Mouse (Mus musculus) limb, embryonic 15.5 days (tissue): ENCODE data around the gene Cfap77. TPM values are rescaled to one million over a fixed set of nuclear protein-coding genes. Genes with fewer than 3 reads are reported as not detected.

Experiments used
- ATAC-seq: fragments of 200-750 bp; cut with Nextera tagmentation; 2 replicates; pipeline ENCODE4 v1.8.0; 2017; ENCODE audit warnings: low read depth, moderate TSS enrichment; ENCODE audit not compliant: insufficient number of reproducible peaks, low FRiP score, low TSS enrichment
- H3K27ac ChIP-seq: fragments of 300-500 bp; sonication (generic); 2 replicates; pipeline ENCODE4 v1.5.1; 2015; ENCODE audit warnings: moderate library complexity, mild to moderate bottlenecking, inconsistent platforms
- H3K27me3 ChIP-seq: fragments of 300-500 bp; sonication (generic); 2 replicates; pipeline ENCODE4 v1.6.1; 2015; ENCODE audit warnings: inconsistent platforms
- H3K36me3 ChIP-seq: fragments of 300-500 bp; sonication (generic); 2 replicates; pipeline ENCODE4 v1.6.1; 2015; ENCODE audit warnings: inconsistent platforms
- H3K4me1 ChIP-seq: fragments of 300-500 bp; sonication (generic); 2 replicates; pipeline ENCODE4 v1.6.1; 2015; ENCODE audit warnings: inconsistent platforms
- H3K4me2 ChIP-seq: fragments of 300-500 bp; sonication (generic); 2 replicates; pipeline ENCODE4 v1.6.1; 2015; ENCODE audit warnings: mild to moderate bottlenecking, inconsistent platforms
- H3K4me3 ChIP-seq: fragments of 300-500 bp; sonication (generic); 2 replicates; pipeline ENCODE4 v1.5.1; 2015; ENCODE audit warnings: mild to moderate bottlenecking, inconsistent platforms
- H3K9ac ChIP-seq: fragments of 300-500 bp; sonication (generic); 2 replicates; pipeline ENCODE4 v1.6.1; 2015; ENCODE audit warnings: inconsistent platforms
- H3K9me3 ChIP-seq: fragments of 300-500 bp; sonication (generic); 2 replicates; pipeline ENCODE4 v1.6.1; 2016; ENCODE audit warnings: inconsistent platforms
- WGBS: fragments of 180-500 bp; shearing (Covaris S2); methylation state at CpG from one replicate; pipeline ENCODE4 v1.1.7; 2015; 5-methylcytosine and 5-hydroxymethylcytosine counted together
- polyA plus RNA-seq: library from polyadenylated mRNA; unstranded; fragments of >200 nt; fragmentation: Nextera tagmentation; extraction: Ambion mirVana; gene quantifications from 2 replicates; pipeline ENCODE4 v1.2.1, GENCODE M21; 2015

Gene Cfap77
- polyA plus RNA-seq, 1 experiment from 2014 or later = 0.29 TPM

DNA sequence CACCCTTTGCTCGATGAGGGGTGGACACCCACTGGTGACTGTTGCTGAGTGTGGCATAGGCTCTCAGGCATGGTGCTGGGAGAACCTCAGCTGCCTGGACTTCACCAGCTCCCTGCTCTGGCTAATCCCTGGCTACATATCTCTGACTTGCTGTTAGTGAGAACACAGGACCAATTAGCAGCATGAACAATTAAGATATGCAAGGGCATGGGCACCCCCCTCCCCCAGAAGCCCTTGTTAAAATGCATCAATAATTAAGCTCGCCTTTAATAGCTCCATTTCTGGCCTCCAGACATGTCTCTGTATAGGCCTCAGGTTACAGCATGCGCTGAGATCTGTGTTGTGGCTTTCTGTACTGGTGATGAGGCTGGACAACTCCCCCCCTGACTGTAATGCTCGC, 76.4 kb downstream of the Cfap77 start:
- Histone ChIP-seq H3K4me2 (no peak overlapping the region), H3K27ac (no peak overlapping the region), H3K4me3 (no peak overlapping the region), H3K9me3 (no peaks in the 10 kb centered on the region), H3K36me3 (no peaks in the 10 kb centered on the region), H3K9ac (no peak overlapping the region), H3K27me3 (peaks cover 43% of the 10 kb centered on the region), H3K4me1 (peaks cover 14% of the 10 kb centered on the region)
- WGBS = 44% methylated on average over 4 of the region's 4 CpGs
- ATAC-seq = no peak

DNA sequence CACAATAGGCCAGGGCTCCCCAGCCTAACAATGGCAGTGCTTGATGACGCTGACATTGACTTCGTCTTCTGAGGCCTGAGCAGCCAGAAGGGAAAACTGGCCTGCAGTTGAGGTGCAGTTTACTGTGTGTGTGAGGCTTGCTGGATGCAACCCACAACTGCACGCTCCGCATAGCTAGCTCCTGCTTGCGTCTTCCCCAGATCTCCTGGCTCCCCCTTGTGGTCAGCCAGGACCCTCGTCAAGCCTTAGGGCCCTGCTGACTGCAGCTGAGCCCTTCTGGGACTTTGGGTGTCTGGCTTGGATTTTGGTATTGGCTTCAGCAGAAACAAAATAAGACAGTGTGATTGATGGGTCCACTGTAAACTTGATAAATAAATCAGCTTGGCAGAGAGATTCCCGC, 78.2 kb downstream of the Cfap77 start:
- H3K4me2 ChIP-seq = no peak overlapping the region
- no peak for ATAC-seq
- H3K4me1 ChIP-seq = peaks cover 14% of the 10 kb centered on the region
- no peaks in the 10 kb centered on the region for H3K36me3 ChIP-seq
- no peak overlapping the region for H3K27ac ChIP-seq
- no peak overlapping the region for H3K9ac ChIP-seq
- no peak overlapping the region for H3K4me3 ChIP-seq
- no peaks in the 10 kb centered on the region for H3K9me3 ChIP-seq
- H3K27me3 ChIP-seq = peaks cover 48% of the 10 kb centered on the region
- 12% methylated on average over 7 of the region's 7 CpGs for WGBS

DNA sequence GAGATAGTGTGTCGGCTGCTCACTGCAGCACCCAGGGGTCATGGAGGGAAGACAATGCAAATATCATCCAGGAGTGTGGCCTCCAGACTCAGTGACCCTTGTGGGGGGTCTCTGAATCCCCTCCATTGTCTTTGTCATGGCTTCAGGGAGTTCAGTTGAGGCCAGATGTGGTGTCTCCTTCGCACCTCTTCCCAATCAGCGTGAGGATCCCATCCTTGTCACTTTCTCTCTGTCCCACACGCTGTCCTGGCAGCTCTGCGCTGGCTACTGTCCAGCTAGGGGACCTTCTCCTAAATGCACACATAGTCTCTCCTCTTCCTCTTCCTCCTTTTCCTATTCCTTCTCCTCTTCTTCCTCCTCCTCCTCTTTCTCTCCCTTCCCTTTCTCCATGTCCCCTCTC, 79.3 kb downstream of the Cfap77 start:
- no peak overlapping the region for H3K9ac ChIP-seq
- 72% methylated on average over 5 of the region's 5 CpGs for WGBS
- no peaks in the 10 kb centered on the region for H3K36me3 ChIP-seq
- H3K4me1 ChIP-seq = peaks cover 14% of the 10 kb centered on the region
- H3K27ac ChIP-seq = no peak overlapping the region
- H3K4me3 ChIP-seq = no peak overlapping the region
- no peak overlapping the region for H3K4me2 ChIP-seq
- peaks cover 50% of the 10 kb centered on the region for H3K27me3 ChIP-seq
- ATAC-seq = no peak
- H3K9me3 ChIP-seq = no peaks in the 10 kb centered on the region

DNA sequence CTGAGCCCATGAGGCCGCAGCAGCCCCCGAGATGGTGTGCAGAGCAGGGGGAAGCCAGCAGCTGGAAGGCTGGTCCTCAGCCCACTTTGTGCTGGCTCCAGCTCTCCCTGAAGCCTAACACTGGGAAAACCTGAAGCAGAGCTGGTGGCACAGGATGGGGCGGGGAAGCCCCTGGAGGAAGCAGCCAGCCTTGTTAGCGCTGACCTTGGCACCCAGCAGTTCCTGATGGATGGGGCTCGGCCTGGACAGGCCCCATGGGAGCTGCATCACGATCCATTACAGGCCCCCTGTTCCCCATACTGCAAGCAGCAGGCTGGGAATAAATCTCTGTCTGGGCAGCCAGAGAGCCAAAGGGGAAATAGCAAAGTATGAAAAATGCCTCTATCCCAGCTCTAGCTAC, 80.3 kb downstream of the Cfap77 start:
- WGBS = 9% methylated on average over 6 of the region's 6 CpGs
- peaks cover 55% of the 10 kb centered on the region for H3K27me3 ChIP-seq
- H3K4me3 ChIP-seq = no peak overlapping the region
- no peak overlapping the region for H3K9ac ChIP-seq
- H3K36me3 ChIP-seq = no peaks in the 10 kb centered on the region
- no peak overlapping the region for H3K4me2 ChIP-seq
- H3K9me3 ChIP-seq = no peaks in the 10 kb centered on the region
- no peak overlapping the region for H3K27ac ChIP-seq
- H3K4me1 ChIP-seq = peaks cover 8% of the 10 kb centered on the region
- no peak for ATAC-seq

DNA sequence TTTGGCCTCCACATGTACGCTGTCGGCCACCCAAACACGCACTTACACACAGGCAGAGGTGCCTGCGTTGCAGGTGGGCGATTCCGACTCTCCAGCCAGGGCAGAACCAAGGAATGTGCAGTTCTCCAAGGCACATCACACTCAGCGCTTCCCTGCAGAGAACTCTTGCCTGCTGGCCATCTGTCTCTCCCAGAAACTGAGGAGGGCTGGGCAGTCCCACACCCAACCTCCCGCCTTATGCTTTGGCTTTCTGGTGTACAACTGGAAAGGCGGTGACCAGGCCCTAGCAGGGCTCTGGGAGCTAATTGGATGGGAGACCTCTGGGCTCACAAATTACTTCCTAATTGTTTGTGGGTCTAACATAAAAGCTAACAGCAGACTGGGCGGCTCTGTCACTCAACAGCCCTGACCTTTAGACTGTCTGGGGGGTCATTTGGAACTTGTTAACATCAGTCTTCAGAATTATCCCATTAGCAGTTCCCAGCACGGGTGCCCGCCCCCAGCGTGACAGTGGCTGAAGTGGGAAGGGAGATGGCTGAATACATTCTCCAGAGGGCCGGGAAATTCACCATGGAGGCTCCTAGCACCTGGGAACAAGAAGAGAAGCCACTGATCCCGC, 80.9 kb downstream of the Cfap77 start:
- 21% methylated on average over 15 of the region's 15 CpGs for WGBS
- peaks cover 55% of the 10 kb centered on the region for H3K27me3 ChIP-seq
- no peak overlapping the region for H3K4me3 ChIP-seq
- peaks cover 8% of the 10 kb centered on the region for H3K4me1 ChIP-seq
- H3K36me3 ChIP-seq = no peaks in the 10 kb centered on the region
- H3K9me3 ChIP-seq = no peaks in the 10 kb centered on the region
- no peak overlapping the region for H3K9ac ChIP-seq
- H3K27ac ChIP-seq = no peak overlapping the region
- H3K4me2 ChIP-seq = no peak overlapping the region
- ATAC-seq = no peak

DNA sequence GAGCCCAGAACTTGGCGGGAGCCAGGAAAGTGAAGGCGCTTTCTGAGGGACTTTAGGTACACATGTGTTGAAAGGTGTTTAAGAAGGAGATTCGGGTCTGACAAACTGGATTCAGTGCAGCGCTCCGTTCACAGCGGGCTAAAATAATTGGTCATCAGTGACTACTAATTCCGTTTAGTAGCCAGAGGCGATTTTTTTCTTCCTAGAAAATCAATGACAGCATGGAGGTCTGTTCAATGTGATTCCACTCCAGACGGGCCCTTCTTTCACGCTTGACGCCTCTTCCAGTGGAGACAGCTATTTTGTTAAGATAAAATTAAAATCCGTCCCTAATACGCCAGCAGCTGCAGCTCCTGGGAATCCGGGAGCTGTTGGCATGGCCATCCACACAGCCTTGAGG, 84.4 kb downstream of the Cfap77 start:
- H3K27me3 ChIP-seq = peaks cover 57% of the 10 kb centered on the region
- WGBS = 67% methylated on average over 14 of the region's 14 CpGs
- ATAC-seq = no peak
- H3K9ac ChIP-seq = no peak overlapping the region
- peaks cover 11% of the 10 kb centered on the region for H3K4me1 ChIP-seq
- H3K4me2 ChIP-seq = no peak overlapping the region
- no peak overlapping the region for H3K4me3 ChIP-seq
- no peaks in the 10 kb centered on the region for H3K36me3 ChIP-seq
- H3K27ac ChIP-seq = no peak overlapping the region
- no peaks in the 10 kb centered on the region for H3K9me3 ChIP-seq

DNA sequence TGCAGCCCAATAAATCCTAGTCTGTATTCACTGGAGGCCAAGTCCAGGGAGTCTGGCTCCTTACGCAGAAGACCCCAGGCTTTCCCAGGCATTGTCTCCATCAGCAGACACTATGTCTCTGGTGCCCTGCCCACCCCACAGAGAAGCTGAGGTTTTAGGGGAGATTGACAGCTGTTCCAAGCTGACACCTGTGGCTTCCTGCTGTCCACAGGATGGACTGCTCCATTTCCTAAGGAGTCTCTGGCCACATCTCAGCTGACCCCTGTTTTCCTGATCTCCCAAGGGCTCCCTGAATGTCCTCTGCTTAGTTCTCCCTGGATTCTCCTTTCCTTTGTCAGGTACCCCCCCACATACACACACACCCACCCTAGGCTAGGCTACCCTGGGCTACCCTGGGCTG, 86.6 kb downstream of the Cfap77 start:
- no peaks in the 10 kb centered on the region for H3K36me3 ChIP-seq
- H3K27me3 ChIP-seq = peaks cover 36% of the 10 kb centered on the region
- no peaks in the 10 kb centered on the region for H3K9me3 ChIP-seq
- 68% methylated on average over 1 of the region's 1 CpGs for WGBS
- H3K4me1 ChIP-seq = peaks cover 3% of the 10 kb centered on the region; the same call in 1 of the 2 replicates
- no peak overlapping the region for H3K4me2 ChIP-seq
- H3K27ac ChIP-seq = no peak overlapping the region
- ATAC-seq = no peak
- no peak overlapping the region for H3K4me3 ChIP-seq
- no peak overlapping the region for H3K9ac ChIP-seq

DNA sequence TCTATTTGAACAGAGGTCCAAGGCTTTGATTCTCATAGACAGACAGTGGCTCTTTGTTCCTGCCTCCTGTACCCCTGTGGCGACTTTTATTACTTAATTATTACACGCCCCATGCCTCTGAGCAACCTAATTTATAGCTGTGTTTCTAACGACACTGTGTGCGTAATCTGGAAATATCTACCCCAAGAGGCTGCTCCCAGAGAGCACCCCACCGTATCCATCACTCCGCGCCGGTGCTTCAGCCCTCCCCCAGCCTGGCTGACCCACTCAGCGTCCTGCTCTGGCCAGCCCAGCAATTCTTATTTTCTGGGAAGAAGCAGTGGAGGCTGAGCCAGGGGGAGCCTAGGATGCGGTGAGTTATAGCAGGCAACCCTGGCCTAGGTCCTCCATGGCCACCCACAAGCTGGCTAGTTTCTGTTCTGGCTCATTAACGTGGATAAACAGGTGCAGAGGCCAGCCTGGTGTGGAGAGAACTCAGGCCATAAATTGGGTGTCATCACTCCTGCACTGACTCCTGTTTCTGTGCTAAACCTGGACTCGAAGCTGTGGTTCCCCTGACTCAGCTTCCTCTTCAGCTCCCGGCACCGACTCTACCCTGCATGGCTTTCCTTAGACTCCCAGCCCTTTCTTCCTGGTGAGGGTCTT, 88.6 kb downstream of the Cfap77 start:
- H3K4me2 ChIP-seq = no peak overlapping the region
- no peaks in the 10 kb centered on the region for H3K36me3 ChIP-seq
- no peak for ATAC-seq
- peaks cover 3% of the 10 kb centered on the region; the same call in 1 of the 2 replicates for H3K4me1 ChIP-seq
- H3K9me3 ChIP-seq = no peaks in the 10 kb centered on the region
- 22% methylated on average over 14 of the region's 14 CpGs for WGBS
- H3K9ac ChIP-seq = no peak overlapping the region
- no peak overlapping the region for H3K27ac ChIP-seq
- no peak overlapping the region for H3K4me3 ChIP-seq
- peaks cover 26% of the 10 kb centered on the region for H3K27me3 ChIP-seq

DNA sequence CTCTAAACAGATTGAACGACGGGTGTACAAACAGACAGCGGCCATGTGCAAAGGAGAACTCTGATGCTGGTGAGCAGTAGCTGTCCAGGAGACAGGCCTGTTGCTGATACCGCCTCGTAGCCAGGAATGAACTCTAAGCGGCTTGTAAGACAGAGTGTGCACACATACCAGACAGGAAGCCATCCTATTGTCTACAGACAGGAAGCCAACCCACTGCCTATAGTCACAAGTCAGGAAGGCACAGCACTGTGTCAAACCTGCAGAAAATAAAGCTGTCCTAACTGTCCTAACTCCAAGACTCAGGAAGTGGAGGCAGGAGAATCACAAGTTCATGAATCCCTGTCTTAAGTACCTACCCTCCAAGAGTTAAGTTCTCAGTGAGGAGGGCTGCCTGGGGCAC, 91.3 kb downstream of the Cfap77 start:
- Histone ChIP-seq H3K9ac (no peak overlapping the region), H3K36me3 (no peaks in the 10 kb centered on the region), H3K9me3 (no peaks in the 10 kb centered on the region), H3K27ac (no peak overlapping the region), H3K4me1 (peaks cover 3% of the 10 kb centered on the region; the same call in 1 of the 2 replicates), H3K4me3 (no peak overlapping the region), H3K27me3 (peaks cover 22% of the 10 kb centered on the region), H3K4me2 (no peak overlapping the region)
- no peak for ATAC-seq
- WGBS = 80% methylated on average over 6 of the region's 6 CpGs

DNA sequence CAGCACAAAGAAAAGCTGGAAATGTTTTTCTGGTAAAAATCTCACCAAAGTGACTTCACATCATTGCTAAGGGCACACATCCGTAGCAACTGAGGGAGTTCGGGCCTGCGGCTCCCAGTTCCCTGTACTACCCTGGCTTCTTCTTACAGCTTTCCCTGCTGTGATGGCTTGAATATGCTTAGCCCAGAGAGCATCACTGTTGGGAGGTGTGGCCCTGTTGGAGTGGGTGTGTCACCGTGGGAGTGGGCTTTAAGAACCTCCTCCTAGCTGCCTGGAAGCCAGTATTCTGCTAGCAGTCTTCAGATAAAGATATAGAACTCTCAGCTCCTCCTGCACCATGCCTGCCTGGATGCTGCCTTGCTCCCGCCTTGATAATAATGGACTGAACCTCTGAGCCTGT, 93.2 kb downstream of the Cfap77 start:
- ATAC-seq = no peak
- 66% methylated on average over 5 of the region's 5 CpGs for WGBS
- H3K4me2 ChIP-seq = no peak overlapping the region
- H3K4me1 ChIP-seq = peaks cover 3% of the 10 kb centered on the region; the same call in 1 of the 2 replicates
- H3K27me3 ChIP-seq = peaks cover 8% of the 10 kb centered on the region
- no peak overlapping the region for H3K4me3 ChIP-seq
- H3K27ac ChIP-seq = no peak overlapping the region
- no peaks in the 10 kb centered on the region for H3K9me3 ChIP-seq
- no peaks in the 10 kb centered on the region for H3K36me3 ChIP-seq
- H3K9ac ChIP-seq = no peak overlapping the region

DNA sequence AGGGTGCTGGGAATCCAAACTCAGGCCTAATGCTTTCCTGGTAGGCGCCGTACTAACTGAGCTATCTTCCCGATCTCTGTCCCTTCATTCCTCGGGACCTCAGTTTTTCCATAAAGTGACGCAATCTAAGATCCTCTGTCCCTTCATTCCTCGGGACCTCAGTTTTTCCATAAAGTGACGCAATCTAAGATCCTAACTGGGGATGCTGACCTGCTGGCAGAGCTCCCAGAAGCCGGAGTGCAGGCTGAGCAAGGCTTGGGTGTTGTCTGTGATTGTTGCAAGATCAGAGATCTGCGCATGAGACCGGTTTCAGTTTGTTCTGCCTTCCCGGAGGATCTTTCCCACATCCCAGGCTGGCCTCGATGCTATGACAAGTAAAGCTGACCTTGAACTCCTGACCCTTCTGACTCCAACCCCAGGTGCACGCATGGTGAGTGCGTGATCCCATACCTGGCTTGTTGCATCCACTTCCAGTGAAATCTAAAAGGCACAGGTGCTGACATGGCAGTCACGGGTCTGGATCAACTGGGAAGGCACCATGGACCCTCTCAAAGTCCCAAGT, 93.8 kb downstream of the Cfap77 start:
- Histone ChIP-seq H3K27ac (no peak overlapping the region), H3K9me3 (no peaks in the 10 kb centered on the region), H3K36me3 (no peaks in the 10 kb centered on the region), H3K4me1 (peaks cover 3% of the 10 kb centered on the region; the same call in 1 of the 2 replicates), H3K9ac (no peak overlapping the region), H3K4me2 (no peak overlapping the region), H3K27me3 (peaks cover 3% of the 10 kb centered on the region; the same call in 1 of the 2 replicates), H3K4me3 (no peak overlapping the region)
- WGBS = 76% methylated on average over 15 of the region's 15 CpGs
- ATAC-seq = no peak

DNA sequence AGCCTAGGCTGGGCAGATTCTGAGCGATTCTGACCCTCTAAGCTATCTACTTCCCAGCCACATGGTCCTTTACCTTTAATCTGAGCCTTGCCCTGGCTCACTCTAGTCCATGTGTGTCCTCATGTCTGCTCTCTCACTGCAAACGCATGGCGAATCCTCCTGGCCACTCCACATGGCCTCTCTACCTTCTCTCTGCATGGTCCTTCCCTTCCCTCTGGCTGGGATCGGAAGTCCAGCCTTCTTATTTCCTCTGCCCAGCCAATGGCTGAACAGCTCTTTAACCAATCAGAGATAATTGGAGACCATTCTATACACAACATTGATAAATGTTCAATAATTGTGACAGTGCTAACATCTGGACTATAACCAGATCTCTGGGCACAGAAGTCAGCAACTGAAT, 98.0 kb downstream of the Cfap77 start:
- Histone ChIP-seq H3K4me2 (no peak overlapping the region), H3K27me3 (peaks cover 3% of the 10 kb centered on the region; the same call in 1 of the 2 replicates), H3K4me3 (no peak overlapping the region), H3K4me1 (no peaks in the 10 kb centered on the region), H3K27ac (no peak overlapping the region), H3K36me3 (no peaks in the 10 kb centered on the region), H3K9ac (no peak overlapping the region), H3K9me3 (no peaks in the 10 kb centered on the region)
- 80% methylated on average over 4 of the region's 4 CpGs for WGBS
- no peak for ATAC-seq
